Mouse (Mus musculus): ENCODE data around the gene Zfp296. TPM values are rescaled to one million over a fixed set of nuclear protein-coding genes. Genes with fewer than 3 reads are reported as not detected.

Zfp296 gene
- polyA plus RNA-seq, 1 experiment from 2014 or later, result 1.00 TPM

DNA sequence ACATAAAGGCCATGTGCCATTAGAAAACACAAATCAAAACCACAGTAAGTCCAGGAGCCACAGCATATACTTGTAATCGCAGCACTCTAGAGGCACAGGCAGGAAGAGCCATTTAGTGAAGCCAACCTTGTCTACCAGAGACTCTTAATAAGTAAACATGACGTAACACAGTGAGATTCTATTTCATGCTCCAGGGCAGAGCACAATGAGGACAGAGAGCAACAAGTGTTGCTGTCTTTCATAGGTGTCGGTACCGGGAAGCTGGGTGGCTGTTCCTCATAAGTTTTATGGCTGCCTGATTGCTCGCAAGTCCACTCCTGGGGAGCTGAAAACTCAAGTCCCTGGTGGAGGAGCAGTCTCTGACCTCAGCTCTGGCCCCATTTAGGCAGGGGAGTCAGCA is 25.5 kb upstream of the Zfp296 start:
- Histone ChIP-seq H3K27ac (no peak overlapping the region), H3K9me3 (no peaks in the 10 kb centered on the region), H3K9ac (no peak overlapping the region), H3K4me2 (no peak overlapping the region), H3K4me1 (peaks cover 7% of the 10 kb centered on the region), H3K27me3 (no peaks in the 10 kb centered on the region), H3K4me3 (no peak overlapping the region), H3K36me3 (peaks cover 43% of the 10 kb centered on the region)
- no peak for ATAC-seq (ENCODE audit: insufficient number of reproducible peaks, low FRiP score, low TSS enrichment, low read depth)
- 63% methylated on average over 5 of the region's 5 CpGs for WGBS

DNA sequence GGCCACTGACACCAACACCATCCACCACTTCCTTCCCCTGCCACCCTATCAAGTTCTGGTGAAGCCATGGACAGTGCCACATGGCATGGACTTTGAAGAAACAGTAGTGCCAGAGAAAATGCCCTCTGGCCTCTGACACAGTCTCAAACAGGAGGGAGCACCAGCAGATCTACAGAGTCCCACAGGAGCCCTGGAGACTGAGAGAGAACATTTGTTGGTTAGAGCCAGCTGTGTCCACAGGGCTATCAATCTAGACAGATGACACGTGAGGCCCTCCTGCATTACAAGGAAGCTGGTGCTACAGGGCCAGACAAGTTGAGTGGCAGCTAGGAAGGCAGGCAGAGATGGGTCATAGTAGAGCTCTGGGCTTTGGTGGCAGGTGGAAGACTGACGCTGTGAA is 24.6 kb upstream of the Zfp296 start:
- no peak for ATAC-seq (ENCODE audit: insufficient number of reproducible peaks, low FRiP score, low TSS enrichment, low read depth)
- no peak overlapping the region for H3K27ac ChIP-seq
- no peak overlapping the region for H3K4me2 ChIP-seq
- H3K9ac ChIP-seq, result no peak overlapping the region
- no peak overlapping the region for H3K4me3 ChIP-seq
- H3K9me3 ChIP-seq, result no peaks in the 10 kb centered on the region
- whole genome bisulfite sequencing, result 66% methylated on average over 2 of the region's 2 CpGs
- no peaks in the 10 kb centered on the region for H3K27me3 ChIP-seq
- H3K36me3 ChIP-seq, result peaks cover 48% of the 10 kb centered on the region
- peaks cover 11% of the 10 kb centered on the region; the same call in 1 of the 2 replicates for H3K4me1 ChIP-seq

DNA sequence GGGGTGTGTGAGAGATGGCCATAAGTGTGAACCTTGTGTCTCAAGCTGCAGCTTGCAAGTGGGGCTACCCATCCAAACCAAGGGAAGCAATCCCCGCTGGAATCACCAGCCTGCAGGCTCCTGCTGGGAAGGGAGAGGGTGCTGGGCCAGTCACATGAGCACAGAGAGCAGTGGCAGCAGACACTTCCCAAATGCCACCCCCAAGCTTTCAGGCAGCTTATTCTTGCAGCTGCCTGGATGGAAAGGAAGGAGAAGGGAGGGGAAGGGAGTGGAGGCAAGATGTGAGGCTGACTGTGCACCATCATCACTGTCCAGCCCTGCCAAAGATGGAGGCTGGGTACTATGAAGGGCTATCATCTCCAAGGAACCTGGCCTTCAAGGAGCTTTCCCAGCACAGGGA is 22.9 kb upstream of the Zfp296 start:
- Histone ChIP-seq H3K9me3 (no peaks in the 10 kb centered on the region), H3K27ac (no peak overlapping the region), H3K36me3 (peaks cover 55% of the 10 kb centered on the region), H3K4me2 (no peak overlapping the region), H3K9ac (no peak overlapping the region), H3K27me3 (no peaks in the 10 kb centered on the region), H3K4me3 (no peak overlapping the region), H3K4me1 (peaks cover 28% of the 10 kb centered on the region)
- WGBS, result 82% methylated on average over 1 of the region's 1 CpGs
- ATAC-seq (ENCODE audit: insufficient number of reproducible peaks, low FRiP score, low TSS enrichment, low read depth), result no peak

DNA sequence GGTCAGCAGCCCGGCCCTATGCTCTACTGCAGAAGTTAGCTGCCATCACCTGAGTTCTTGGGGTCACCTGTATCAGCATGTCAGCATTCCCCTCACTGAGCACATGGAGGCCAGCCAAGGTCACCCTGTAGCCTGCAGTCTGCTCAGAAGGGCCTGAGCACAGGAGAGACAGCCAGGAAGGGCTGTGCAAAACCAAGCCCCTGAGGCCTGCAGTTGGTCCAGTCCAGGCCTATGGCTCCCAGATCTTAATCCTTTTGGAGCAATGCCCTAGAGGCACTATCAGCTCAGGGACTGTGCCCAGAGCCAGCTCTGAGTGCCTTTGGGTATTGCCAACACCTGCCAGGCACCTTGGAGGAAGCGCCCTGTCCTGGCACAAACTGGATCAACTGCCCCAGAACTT is 20.0 kb upstream of the Zfp296 start:
- Histone ChIP-seq H3K36me3 (peaks cover 45% of the 10 kb centered on the region), H3K4me1 (peaks cover 48% of the 10 kb centered on the region), H3K27ac (no peak overlapping the region), H3K4me3 (no peak overlapping the region), H3K9ac (no peak overlapping the region), H3K27me3 (no peaks in the 10 kb centered on the region), H3K4me2 (no peak overlapping the region), H3K9me3 (no peaks in the 10 kb centered on the region)
- ATAC-seq (ENCODE audit: insufficient number of reproducible peaks, low FRiP score, low TSS enrichment, low read depth), result no peak
- WGBS, result 93% methylated on average over 2 of the region's 2 CpGs

DNA sequence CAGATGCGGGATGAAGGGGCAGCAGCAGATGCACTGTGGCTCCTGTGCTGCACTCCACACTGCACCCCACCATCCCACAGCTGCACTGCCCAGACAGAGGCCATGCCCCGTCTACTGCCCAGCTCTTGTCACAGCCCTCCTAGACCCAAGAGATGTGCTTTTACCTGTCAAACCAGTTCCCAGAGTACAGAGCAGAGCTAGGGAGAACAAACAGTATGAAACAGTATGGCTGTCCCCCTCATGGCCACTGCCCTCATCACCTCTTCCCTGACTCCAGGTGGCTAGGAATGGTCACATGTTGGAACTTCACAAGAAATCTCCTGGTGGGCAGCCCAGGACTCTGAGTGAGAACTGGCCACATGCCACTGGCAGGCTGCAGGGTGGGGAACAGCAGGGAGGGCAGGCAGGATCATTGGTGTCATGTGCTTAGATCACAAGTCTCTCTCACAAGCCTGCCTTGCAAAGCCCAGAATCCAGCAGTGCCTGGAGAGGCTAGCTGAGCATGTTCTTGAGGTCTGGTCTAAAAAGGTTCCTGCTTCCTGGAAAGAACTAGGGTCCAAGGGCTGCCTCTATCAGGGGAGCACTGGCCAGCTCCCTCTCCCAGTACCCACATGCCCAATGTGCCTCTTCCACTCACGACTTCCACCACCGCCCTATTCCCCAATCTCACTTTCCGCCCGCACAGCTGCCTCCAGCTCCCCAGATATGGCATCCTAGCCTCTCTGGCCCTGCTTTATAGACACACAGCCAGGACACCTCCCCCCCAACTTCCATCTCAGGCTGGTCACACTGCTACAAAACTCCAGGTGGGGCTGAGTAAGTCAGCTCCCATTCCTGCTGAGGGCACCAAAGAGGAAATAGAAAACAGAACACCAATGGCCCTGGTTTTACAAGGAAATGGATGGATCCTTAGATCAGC is 18.8 kb upstream of the Zfp296 start:
- WGBS, result 82% methylated on average over 6 of the region's 6 CpGs
- no peaks in the 10 kb centered on the region for H3K27me3 ChIP-seq
- H3K27ac ChIP-seq, result no peak overlapping the region
- ATAC-seq (ENCODE audit: insufficient number of reproducible peaks, low FRiP score, low TSS enrichment, low read depth), result no peak
- H3K4me2 ChIP-seq, result no peak overlapping the region
- H3K4me1 ChIP-seq, result peaks cover 52% of the 10 kb centered on the region
- peaks cover 33% of the 10 kb centered on the region for H3K36me3 ChIP-seq
- H3K4me3 ChIP-seq, result no peak overlapping the region
- no peak overlapping the region for H3K9ac ChIP-seq
- H3K9me3 ChIP-seq, result no peaks in the 10 kb centered on the region

DNA sequence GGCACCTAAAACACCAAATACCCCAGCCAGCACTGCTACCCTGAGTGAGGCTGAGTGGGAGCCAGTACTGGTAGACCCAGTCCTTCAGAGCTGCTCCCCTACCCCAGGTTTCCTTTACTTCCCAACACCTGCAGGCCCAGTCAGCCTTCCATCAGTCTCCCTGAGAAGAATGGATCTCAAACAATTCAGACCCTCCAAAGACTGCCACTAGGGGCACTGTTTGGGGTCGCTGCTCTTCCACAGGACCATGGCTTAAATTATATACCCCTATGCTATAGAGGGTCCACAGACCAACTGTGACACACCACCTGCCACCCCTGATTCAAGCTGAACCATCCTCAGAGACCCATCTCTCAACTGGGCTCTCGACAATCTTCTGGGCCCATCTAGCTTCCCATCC is 18.1 kb upstream of the Zfp296 start:
- Histone ChIP-seq H3K27ac (no peak overlapping the region), H3K4me1 (peaks cover 57% of the 10 kb centered on the region)
- 51% methylated on average over 2 of the region's 2 CpGs for WGBS

DNA sequence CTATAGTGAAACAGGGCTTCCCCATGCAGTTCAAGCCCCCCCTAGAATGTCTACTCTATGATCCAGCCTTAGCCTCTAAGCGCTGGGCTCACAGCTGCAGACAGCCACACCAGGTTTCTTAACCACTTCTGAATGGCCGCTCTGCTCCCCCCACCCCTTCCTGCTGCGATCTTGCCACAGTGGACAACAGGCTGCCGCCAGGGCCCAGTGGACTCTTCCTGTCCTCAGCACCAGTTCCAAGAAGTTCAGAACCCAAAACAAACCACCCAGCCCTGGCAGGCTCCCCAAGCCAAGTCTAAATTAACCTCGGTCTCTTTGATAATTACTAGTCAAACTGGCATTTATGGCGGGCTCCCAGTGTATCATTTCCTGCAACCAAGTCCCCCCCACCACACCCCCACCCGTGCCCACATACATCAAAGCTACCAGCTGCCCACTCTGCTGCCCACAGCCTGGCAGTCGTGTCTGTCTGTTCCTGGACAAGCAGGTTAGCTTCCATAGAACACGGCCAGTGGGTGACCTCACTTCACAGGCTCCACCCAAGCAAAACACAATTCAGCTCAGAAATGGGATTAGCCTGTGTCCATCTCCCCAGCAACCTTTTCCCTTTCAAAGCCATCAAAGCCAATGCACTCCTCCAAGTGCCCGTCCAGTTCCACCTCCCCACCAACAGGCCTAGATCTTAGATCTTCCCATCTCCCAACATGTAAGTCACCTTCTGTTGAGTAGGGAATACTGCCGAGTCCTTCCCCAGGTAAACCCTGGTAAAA is 16.4 kb upstream of the Zfp296 start:
- WGBS, result 13% methylated on average over 11 of the region's 11 CpGs

More for the DNA sequence above, 18.1 kb upstream of the Zfp296 start:
- H3K27me3 ChIP-seq, result no peaks in the 10 kb centered on the region
- no peak for ATAC-seq (ENCODE audit: insufficient number of reproducible peaks, low FRiP score, low TSS enrichment, low read depth)
- H3K36me3 ChIP-seq, result peaks cover 28% of the 10 kb centered on the region
- H3K4me3 ChIP-seq, result no peak overlapping the region
- H3K9me3 ChIP-seq, result no peaks in the 10 kb centered on the region
- H3K4me2 ChIP-seq, result 0 out of 2 replicates have a peak overlapping the region, but pooled peaks have one; percentile 4
- H3K9ac ChIP-seq, result no peak overlapping the region

DNA sequence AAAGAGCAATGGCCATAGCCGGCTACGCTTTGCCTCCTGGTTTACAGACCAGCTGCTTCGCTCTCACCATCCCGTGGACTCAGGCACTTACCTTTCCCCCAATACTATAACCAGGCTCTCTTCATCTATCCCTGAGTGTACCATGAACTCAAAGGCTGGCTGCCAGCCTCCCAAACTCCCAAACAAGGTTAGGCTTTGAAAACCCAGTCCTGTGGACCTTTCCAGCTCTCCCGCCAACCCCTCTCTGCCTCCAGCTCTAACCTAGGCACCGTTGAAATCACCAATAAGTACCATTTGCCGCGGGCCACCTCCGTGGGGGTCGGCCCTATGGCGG is 15.7 kb upstream of the Zfp296 start:
- Histone ChIP-seq H3K36me3 (peaks cover 36% of the 10 kb centered on the region), H3K27me3 (no peaks in the 10 kb centered on the region), H3K9me3 (peaks cover 3% of the 10 kb centered on the region; the same call in 1 of the 2 replicates), H3K4me1 (peaks cover 52% of the 10 kb centered on the region), H3K4me3 (peak overlapping the region; percentile 100), H3K27ac (peak overlapping the region; percentile 94), H3K4me2 (peak overlapping the region; percentile 93), H3K9ac (peak overlapping the region; percentile 99)
- no peak for ATAC-seq (ENCODE audit: insufficient number of reproducible peaks, low FRiP score, low TSS enrichment, low read depth)
- under 1% methylated on average over 11 of the region's 11 CpGs for WGBS

More for the DNA sequence above, 16.4 kb upstream of the Zfp296 start:
- peaks cover 3% of the 10 kb centered on the region; the same call in 1 of the 2 replicates for H3K9me3 ChIP-seq
- H3K4me2 ChIP-seq, result peak overlapping the region; percentile 93
- peak overlapping the region; percentile 99 for H3K9ac ChIP-seq
- peaks cover 34% of the 10 kb centered on the region for H3K36me3 ChIP-seq
- H3K4me3 ChIP-seq, result peak overlapping the region; percentile 100
- H3K27ac ChIP-seq, result peak overlapping the region; percentile 94
- peaks cover 52% of the 10 kb centered on the region for H3K4me1 ChIP-seq
- H3K27me3 ChIP-seq, result no peaks in the 10 kb centered on the region
- ATAC-seq (ENCODE audit: insufficient number of reproducible peaks, low FRiP score, low TSS enrichment, low read depth), result no peak

DNA sequence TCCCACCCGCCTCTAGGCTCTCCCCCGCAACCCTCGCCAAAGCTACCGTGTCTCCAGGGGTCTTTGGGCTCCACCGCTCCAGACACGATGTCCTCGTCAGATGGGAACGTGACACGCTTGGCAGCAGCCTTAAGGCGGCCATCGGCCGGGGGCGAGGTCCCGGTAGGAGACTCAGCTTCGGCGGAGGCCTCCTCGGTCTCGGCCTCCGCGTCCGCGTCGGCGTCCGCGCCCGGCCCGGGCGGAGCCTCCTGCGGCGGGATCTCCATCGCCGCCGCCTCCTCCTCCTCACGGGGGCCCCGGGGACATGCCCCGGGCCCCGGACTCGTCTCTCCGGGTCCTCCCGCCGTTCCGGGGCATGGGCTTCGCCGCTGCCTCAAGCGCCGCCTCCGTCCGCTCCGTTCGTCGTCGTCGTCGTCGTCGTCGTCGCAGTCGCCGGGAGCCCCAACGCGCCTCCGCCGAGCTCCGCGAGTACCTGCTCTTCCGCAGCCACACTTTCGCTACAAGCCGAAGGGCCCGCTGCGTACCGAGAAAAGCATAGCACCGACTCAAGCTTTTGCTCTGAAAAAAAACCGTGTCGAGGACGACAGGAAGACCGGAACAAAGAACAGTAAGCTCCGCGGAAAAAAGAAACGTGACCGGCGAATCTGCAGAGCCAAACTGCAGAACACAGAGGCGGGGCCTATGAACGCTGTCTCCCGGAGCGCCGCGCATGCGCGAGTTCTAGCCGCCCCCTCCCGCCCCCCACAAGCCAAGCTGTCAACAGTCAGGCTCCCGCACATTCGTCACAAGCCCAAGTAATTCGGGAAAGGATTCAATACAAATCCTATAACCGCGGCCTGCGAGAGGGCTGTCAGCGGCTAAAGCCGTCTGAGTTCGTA is 15.1 kb upstream of the Zfp296 start:
- Histone ChIP-seq H3K9me3 (peaks cover 3% of the 10 kb centered on the region; the same call in 1 of the 2 replicates), H3K27me3 (no peaks in the 10 kb centered on the region), H3K4me1 (peaks cover 51% of the 10 kb centered on the region), H3K4me2 (peak overlapping the region; percentile 93), H3K27ac (peak overlapping the region; percentile 94), H3K9ac (peak overlapping the region; percentile 99), H3K36me3 (peaks cover 40% of the 10 kb centered on the region), H3K4me3 (peak overlapping the region; percentile 100)
- WGBS, result under 1% methylated on average over 102 of the region's 102 CpGs
- peak; percentile 82 for ATAC-seq (ENCODE audit: insufficient number of reproducible peaks, low FRiP score, low TSS enrichment, low read depth)

DNA sequence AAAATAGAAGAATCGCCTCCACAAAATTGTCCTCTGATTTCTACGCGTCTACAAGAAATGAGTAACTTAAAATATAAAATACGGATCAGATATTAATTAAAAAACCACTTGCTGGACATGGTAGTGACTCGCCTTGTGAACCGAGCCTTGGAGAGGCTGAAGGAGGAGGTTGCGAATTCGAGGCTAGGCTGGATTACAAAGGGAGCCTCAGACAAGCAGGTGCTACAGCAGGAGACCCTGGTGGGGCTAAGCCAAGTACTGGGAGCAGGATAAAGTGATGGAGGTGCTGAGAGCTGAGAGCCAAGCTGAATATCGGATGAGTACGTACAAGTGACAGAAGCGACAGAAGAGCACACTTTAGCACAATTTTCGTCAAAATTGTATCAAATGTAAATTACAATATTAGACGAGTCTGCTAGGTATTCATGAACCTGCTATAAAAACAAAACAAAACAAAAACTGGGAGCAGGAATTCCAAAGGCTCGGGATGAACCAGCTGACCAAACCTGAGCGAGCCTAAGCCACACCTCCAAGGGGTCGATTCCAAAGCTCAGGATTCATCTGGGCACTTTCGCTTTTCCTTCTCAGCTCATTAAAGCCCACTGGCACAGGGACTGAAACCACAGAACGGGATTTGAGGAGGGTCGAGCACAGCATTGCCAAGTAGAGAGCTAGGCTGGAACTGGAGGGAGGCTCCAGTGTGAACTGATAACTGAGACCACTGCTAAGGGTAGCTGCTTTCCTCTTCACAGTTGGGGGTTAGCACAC is 14.3 kb upstream of the Zfp296 start, which contains the start of gene Ppp1r37:
Gene Ppp1r37 (minus strand): TSS at position 434 of the 768 bp plus-strand sequence.
- Histone ChIP-seq H3K27me3 (no peaks in the 10 kb centered on the region), H3K9ac (peak within 1 kb of the TSS; percentile 99), H3K4me3 (peak within 1 kb of the TSS; percentile 100), H3K36me3 (peaks cover 38% of the 10 kb centered on the region), H3K27ac (peak within 1 kb of the TSS; percentile 94), H3K4me1 (peaks cover 42% of the 10 kb centered on the region), H3K9me3 (peaks cover 3% of the 10 kb centered on the region; the same call in 1 of the 2 replicates), H3K4me2 (peak within 1 kb of the TSS; percentile 93)
- ATAC-seq (ENCODE audit: insufficient number of reproducible peaks, low FRiP score, low TSS enrichment, low read depth), result no peak
- WGBS, result 2% methylated on average over 19 of the region's 19 CpGs

All from limb, embryonic 15.5 days (tissue).